Mouse (Mus musculus) mouse trophoblast stem cell (cell line): ENCODE data around the gene Pcbp3.
"Not testable (repeated sequence)": the region's sequence is repeated elsewhere in the genome, so short reads cannot be mapped to it uniquely, and the experiment has no call there.

Source experiments
- in situ Hi-C, 2 experiments: fragments of 300-500 bp; cut with MseI, MboI; formaldehyde crosslinking; loops; 2 replicates in 1 of 2; 3 replicates in 1 of 2; pipeline ENCODE4 v1.15.1; 2025

Pcbp3 gene

DNA sequence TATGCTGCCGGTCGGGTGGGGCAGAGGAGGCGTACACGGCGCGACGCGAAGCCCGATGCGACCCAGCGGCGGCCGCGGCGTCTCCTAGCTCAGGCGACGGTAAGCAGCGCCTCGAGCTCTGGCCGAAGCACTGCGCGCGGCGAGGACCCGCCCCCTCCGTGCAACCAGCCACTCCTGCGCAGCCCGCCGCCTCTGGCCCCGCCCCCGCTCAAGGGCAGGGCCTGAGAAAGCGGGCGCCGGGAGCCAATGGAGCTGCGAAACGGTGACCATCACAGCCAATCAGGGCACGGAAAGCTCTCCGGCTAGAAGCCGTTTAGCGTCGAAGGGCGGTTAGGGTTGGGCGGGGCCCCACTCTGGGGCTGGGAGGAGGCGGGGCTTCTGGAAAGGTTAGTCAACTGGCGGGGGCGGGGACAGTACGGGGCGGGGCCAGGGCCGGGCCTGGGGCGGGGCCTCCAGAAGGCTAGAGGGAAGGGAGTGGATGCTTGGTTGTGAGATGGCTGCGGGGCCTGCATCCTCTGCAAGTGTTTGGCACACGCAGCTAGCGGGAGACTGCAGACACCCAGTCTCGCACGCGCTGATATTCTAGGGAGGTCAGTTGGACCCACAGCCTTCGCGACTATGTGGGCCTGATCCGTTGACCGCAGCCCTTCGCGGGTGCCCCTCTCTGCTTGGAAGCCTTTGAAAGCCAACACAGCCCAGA lies at the start of gene Pcbp3:
TSS of gene Pcbp3 (minus strand) at position 98 of the 700 bp plus-strand sequence.
- in situ Hi-C loops: no loop called here

DNA sequence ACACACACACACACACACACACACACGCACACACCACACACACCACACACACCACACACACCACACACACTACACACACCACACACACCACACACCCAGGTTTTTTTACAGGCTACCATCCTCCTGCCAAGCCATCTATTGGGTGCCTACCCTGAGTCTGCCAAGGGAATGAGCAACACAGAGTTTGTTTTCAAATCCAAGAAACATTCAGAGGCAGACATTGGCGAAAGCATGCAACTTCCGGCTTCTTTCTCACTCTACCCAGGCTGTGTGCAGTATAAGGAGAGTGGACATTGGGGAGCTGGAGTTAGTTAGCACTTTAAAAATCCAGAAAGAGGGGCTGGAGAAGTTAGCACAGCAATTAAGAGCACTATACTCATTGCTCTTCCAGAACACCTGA lies 47.0 kb upstream of the Pcbp3 start:
- in situ Hi-C loops: no loop called here

DNA sequence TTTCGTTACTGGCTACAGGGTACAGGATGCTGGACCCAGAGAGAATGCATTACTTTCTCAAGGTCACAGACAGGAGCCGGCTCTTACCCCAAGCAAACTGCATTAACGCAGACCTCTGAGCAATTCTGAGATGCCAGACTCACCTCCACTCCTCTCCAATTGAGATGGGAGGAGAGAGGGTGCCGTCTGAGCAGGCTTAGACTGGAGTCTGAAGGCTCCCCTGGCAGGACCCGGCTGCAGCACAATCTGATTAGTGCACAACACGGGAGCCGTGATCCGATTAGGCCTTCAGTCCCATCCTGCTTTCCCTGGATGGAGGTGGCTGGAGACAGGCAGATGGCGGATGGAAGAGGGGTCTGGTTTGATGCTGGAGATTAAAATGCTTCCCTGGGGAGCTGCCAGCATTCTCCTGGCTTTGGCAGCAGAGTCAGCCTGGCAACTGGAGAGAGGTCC lies 46.4 kb upstream of the Pcbp3 start:
- in situ Hi-C loops: no loop called here

DNA sequence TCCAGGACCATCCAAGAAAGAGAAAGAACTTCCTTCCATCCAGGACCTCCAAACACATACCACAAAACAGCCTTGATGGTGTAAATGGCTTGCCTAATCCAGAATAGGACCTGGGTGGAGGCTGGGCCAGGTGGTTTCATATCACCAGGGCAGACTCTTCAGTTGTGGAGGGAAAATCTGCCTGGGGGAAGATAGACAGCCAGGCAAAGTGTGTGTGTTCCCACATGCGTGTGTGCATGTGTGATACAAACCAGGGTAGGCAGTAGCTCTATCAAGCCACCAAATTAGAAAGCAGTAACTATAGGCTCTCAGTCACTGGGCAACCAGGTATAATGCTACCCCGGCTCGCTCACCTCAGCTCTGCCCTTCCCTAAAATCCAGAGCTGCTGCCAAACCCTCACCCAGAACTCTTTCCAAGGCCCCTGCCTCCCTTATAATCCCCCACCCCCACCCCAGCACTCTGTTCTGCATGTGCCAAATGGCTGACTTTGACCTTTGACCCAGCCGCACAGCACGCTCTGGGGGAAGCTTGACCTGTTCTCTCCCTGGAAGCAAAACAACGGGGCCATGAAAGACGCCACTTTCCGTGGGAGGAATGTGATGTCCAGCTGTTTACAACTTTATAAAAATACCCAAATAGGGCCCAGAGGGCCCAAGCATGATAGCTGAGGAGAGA lies 45.9 kb upstream of the Pcbp3 start:
- in situ Hi-C loops: no loop called here

DNA sequence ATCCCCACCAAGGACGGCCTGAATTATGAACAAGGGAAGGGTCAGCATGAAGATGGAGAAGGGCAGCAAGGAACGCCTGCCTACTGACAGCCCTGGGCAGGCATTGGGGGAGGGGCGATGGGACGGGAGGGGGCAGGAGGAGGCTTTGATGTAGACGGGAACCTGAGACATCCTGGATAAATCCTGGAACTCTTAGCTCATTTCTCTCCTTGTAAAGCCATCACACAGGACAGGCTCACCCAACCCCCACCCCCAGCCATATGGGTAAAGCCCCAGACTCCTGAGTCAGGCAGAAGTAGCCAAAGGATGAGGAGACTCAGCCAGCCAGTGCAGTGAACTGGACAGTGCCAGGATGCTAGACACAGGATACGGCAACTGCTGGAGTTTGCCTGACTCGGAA lies 43.2 kb upstream of the Pcbp3 start:
- in situ Hi-C loops: no loop called here

DNA sequence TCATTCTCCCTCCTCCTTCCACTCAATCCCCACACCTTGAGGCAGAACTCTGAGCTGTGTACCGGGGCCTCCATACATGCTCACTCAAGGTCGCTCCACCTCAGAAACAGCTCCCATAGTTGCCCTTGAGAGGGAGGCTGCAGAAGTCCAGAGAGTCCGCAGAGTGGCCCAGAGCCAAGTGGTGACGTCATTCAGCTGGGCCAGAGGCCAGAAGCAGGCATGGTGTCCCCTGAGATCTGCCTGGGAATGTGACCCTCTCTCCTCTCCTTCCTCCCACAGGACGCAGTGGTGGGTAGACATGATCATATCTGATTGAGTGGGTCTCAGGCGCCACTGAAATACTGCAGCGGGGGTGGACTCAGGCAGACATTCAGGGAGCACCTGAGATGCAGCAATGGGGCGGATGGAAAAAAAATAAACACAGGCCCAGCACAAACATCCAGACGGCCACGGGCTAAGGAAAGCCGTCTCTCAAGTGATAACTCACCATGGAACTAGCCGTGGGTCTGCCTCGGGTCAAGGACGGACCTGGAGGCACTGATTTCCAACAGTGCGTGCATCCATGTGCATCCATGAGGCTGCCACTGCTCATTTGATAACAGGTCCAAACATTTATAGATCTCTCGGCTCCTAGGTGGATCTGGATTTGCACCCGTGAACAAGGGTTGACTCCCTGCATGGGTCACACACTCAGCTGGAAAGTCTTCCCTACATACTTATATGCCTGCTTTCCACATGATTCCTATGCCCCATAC lies 36.2 kb upstream of the Pcbp3 start:
- in situ Hi-C loops: no loop called here

DNA sequence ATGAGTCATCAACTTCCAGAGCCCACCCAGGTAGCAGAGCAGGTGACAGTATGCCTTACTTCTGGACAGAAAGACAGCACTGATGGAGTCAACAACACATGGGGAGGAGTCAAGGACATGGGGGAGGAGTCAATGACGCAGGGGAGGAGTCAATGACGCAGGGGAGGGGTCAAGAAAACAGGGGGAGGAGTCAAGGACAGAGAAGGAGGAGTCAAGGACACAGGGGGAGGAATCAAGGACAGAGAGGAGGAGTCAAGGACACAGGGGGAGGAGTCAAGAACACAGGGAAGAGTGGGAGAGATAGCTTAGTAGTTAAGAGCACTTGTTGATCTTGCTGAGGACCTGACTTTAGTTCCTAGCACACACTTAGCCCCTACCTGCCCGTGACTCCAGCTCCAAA lies 30.8 kb upstream of the Pcbp3 start:
- in situ Hi-C loops: no loop called here

DNA sequence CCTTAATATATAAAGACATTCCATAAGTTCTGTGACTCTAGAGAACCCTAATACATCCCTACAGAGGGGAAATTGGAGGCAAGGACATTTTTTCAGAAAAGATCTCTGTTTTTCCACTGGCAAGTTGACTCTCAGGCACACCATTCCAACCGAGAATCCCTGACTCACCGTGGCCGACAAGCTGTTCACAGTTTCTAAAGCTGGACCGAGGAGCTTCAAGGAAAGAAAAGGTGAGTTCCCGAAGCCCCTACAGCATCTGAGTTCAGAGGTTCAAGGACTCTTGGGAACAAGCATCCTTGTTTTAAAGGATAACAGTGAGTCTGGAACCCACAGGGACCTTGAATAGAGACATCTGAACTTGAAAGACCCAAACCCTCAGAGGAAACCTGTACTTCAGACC lies 26.9 kb upstream of the Pcbp3 start:
- in situ Hi-C loops: no loop called here

DNA sequence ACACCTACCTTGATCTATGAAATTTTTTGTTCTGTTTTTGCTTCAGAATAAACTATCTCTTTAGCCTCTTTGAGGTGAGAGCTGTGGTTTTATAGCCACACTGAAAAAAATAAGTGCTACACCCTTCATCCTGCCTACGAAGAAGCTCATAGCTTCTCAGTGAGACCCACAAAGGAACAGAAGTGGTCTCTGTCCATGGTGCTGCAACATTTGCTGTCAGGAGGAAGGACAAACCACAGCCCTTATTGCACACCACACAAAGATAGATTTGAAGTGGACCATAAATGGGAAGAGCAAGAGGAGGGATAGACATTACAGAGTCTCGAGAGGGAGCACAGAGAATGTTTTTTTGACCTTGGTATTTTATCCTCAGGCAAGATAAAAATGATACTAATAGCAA lies 16.4 kb upstream of the Pcbp3 start:
- in situ Hi-C loops: no loop called here

DNA sequence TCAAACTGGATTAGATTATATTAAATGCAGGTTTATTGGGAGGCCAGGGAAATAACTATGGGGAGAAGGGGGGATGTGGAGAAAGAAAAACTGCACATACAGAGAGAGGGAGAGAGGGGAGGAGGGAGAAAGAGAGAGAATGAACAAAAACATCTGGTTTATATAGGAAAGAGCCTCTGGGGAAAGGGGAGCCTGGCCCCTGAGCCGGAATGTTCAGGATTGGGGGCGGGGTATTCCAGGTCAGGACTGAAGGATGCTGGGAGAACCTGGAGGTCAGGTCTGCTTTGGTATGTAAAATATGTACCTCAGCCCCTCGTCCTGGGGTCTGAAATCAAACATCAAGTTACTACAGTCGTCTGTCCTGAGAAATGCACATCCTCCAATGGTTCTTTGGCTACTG lies 15.0 kb upstream of the Pcbp3 start:
- in situ Hi-C loops: no loop called here

DNA sequence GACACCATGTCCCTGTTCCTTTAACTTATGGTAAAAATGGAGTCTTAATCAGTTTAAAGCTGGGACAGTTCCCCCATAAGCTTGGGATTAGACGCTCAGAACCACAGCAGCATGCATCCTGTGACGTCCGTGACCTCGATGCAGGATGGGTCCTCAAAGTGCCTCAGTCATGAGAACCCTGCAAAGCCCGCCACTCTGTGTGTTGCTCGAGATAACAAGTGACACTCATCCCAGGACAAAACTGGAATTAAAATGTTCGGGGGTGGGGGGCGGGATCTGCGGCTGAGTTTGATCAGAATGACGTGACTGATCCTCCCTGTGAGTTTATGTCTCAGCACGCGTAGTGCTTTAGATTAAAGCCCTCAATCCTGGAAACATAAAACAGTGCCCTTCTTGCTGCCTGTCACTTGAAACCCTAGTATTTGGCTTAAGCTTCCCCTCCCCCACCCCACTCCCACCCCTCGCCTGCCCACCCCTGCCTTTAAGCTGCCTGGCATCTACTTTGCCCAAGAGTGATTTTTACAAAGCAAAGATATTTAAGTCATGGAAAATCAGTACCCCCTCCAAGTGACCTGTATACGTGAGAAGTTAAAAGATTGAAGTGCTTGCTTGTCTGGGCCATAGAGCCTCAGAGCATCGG lies 12.2 kb upstream of the Pcbp3 start:
- in situ Hi-C loops: no loop called here

DNA sequence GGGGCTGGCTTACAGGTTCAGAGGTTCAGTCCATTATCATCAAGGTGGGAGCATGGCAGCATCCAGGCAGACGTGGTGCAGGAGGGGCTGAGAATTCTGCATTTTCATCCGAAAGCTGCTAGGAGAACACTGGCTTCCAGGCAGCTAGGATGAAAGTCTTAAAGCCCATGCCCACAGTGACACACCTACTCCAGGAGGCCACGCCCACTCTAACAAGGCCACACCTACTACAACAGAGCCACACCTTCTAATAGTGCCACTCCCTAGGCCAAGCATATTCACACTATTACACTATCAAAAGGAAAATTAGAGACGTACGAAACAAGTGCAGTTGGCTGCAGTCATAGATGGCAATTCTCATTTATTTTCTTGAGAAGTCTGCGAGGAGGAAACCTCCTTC lies 10.6 kb upstream of the Pcbp3 start:
- in situ Hi-C loops: not testable (repeated sequence)

DNA sequence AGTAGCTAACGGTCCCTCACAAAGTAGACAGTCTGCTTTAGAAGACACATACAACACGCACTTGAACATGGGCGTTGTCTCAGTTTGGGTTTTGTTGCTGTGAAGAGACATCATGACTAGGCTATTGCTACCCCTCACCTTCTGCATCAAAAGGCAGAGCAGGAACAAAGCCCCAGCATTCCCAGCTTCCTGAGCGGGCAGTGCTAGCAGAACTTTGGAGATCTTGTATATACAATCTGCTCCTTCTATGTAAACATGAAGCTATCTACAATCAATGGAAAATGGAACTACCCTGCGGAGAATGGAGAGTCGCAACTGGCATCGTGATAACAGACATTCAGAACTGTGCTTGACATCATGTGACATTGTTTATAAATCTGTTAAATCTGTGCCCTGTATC lies 9.3 kb upstream of the Pcbp3 start:
- in situ Hi-C loops: no loop called here

DNA sequence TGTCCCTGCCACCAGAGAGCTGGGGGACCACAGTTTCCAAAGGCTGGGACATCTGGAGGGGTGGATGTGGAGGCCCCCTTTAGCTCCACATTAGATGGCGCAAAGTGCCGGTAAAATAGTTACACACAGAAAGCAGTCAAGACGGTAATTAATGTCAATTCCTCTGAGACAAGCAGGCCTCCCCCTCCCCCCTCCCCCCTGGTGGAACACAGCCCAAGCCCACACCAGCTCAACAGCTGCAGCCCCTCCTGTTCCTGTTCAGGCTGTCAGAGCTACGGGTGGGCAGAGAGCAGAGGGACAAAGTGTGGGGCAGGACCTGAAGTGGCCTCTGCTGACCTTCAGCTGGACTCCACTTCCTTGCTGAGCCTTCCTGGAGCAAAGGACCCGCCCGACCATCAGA lies 2.7 kb upstream of the Pcbp3 start:
- in situ Hi-C loops: no loop called here

DNA sequence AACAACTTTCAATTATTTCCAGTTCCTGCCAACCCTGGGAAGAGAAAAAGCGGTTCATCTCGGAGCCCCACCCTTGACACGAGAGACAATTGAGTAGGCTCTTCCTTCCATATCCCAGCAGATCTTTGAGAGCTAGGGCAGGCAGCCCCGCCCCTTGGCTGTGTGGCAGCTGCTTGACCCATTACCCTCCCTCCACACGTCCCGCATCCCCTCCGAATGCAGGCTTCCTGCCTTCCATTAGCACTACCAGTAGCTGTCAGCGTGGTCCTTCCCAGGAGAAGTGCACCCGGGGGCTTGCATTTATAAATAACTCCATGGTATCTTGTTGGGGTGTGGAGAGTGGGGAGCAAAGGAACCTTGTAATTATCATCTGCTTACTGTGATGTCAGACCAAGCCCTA lies 2.3 kb upstream of the Pcbp3 start:
- in situ Hi-C loops: no loop called here

DNA sequence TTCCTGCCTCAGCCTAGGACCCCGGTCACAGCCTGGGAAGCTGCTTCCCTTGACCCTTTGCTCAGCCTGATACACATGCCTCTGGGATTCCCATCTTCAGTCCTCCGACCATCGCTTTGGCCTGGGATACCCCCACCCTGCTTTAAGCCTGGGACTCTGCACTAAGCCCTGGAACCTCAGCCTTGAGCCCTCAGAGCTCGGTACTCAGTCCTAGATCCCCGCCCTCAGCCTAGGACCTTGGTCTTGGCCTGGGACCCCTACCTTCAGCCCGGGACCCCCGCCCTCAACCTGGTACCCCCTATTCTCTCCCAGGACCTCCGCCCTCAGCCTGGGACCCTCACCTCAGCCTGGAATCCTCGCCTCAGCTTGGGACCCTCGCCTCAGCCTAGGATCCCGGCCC lies 531 bp downstream of the Pcbp3 start:
- in situ Hi-C loops: no loop called here

DNA sequence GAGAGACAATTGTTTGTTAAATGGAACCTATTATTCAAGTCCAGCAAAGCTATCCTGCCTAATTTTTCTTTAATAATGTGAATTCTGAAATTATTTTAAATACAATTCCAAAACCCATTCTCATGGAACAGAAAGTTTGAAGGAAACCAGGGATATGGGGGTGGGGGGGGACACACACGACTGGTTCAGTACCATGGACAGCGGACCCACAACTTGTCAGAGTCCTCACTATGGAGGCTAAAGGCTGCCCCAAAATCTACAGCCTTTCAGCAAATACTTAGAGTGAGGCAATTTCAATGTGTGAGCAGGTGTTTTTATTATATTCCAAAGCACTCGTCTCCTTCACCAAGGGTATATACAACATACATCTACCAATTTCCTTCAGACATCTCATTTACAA lies 3.5 kb downstream of the Pcbp3 start:
- in situ Hi-C loops: no loop called here

DNA sequence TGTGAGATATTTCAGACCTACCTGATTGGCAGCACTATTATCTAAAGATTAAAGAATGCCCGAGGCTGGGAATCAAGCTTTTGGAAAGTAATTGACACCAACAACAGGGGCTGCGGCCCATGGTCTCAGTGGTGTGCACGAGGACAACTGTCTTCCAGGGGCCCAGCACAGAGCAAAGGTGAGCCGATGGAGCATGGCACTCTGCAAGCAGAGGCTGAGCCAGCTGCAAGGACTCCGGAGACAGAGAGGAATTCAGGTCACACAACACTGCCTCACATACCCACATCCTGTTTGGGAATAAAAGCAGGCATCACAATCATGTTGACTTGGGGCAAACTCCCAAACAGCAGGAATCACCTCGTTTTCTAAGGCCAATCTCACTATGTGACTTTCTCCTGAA lies 5.5 kb downstream of the Pcbp3 start:
- in situ Hi-C loops: no loop called here

DNA sequence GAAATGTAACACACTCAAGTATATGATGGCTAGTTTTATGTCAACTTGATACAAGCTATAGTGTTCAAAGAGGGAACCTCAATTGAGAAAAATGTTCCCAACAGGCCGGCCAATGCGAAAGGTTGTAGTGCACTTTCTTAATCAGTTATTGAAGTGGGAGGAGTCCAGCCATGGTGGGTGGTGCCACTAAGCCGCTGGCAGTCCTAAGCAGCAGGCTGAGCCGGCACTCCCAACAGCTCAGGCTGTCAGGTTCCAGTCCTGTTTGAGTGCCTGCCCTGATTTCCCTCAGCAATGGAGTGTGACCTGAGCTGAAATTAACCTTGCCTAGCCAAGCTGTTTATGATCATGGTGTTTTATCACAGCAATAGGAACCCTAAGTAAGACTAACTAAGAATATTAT lies 20.6 kb downstream of the Pcbp3 start:
- in situ Hi-C loops: no loop called here

DNA sequence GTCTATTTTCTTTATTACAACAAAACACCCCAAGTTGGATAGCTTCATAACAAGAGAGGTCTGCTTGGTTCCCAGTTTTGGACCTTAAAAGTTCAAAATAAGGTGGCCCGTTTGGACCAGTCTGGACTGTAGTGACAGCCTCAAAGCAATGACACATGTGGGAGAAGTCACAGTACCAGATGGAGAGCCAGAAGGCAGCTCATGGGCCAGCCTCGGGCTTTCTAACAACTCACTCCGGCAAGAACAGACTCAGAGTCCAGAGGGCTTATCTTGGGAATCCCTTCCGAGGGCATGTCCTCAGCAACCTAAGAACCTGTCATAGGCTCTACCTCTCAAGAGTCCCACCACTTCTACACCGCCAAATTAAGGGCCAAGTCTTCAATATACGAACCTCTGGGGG lies 24.9 kb downstream of the Pcbp3 start:
- in situ Hi-C loops: no loop called here

DNA sequence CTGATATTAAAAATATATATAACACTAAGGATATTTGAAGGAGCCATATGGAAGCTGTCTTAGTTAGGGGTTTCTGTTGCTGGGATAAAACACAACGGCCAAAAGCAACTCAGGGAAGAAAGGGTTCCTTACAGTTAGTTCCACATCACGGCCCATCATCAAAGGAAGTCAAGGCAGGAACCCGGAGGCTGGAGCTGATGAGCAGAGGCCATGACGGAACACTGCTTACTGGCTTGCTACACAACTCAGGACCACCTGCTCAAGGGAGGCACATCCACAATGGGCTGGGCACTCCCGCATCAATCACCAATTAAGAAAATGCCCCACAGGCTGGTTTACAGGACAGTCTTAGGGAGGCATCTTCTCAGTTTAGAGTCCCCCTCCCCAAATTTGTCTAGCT lies 26.9 kb downstream of the Pcbp3 start:
- in situ Hi-C loops: no loop called here

DNA sequence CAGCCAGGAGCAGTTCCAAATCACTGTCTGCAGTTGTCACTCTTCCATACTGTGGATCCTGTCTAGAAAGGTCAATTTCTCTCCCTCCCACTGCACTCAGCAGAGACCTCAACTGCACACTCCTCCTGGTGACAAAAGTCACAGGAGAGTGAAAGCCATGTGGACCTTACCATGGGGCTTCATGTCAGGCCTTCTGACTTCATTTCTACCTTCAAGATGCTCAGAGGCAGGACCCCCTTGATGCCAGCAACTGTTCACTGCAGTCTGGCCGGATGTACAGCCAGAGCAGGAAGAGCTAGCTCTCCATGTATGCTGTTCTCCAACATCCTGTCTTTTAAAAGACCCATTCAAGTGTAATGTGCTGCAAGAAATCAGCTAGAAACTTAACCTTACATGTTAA lies 29.9 kb downstream of the Pcbp3 start:
- in situ Hi-C loops: no loop called here
